Mouse (Mus musculus) heart, embryonic 12.5 days (tissue): ENCODE data around the gene Smc1b. TPM values are rescaled to one million over a fixed set of nuclear protein-coding genes. Genes with fewer than 3 reads are reported as not detected.

ENCODE experiments used
- ATAC-seq: fragments of 200-750 bp; cut with Nextera tagmentation; 2 replicates; pipeline ENCODE4 v1.8.0; 2017; ENCODE audit warnings: moderate TSS enrichment, moderate library complexity; ENCODE audit not compliant: insufficient number of reproducible peaks, low FRiP score
- H3K27ac ChIP-seq: fragments of 300-500 bp; sonication (generic); 2 replicates; pipeline ENCODE4 v1.5.1; 2016; ENCODE audit warnings: mild to moderate bottlenecking, moderate library complexity; ENCODE audit not compliant: poor library complexity, severe bottlenecking
- H3K27me3 ChIP-seq: fragments of 300-500 bp; sonication (generic); replicated peaks from 2 replicates; pipeline ENCODE4 v1.6.1; 2016; ENCODE audit warnings: mild to moderate bottlenecking, moderate library complexity
- H3K36me3 ChIP-seq: fragments of 300-500 bp; sonication (generic); 2 replicates; pipeline ENCODE4 v1.6.1; 2016; ENCODE audit warnings: mild to moderate bottlenecking, moderate library complexity
- H3K4me1 ChIP-seq: fragments of 300-500 bp; sonication (generic); replicated peaks from 2 replicates; pipeline ENCODE4 v1.6.1; 2016; ENCODE audit warnings: mild to moderate bottlenecking
- H3K4me2 ChIP-seq: fragments of 300-500 bp; sonication (generic); 2 replicates; pipeline ENCODE4 v1.6.1; 2016; ENCODE audit warnings: mild to moderate bottlenecking, moderate library complexity
- H3K4me3 ChIP-seq: fragments of 300-500 bp; sonication (generic); 2 replicates; pipeline ENCODE4 v1.5.1; 2016; ENCODE audit warnings: mild to moderate bottlenecking
- H3K9ac ChIP-seq: fragments of 300-500 bp; sonication (generic); 2 replicates; pipeline ENCODE4 v1.6.1; 2016; ENCODE audit warnings: mild to moderate bottlenecking, moderate library complexity
- H3K9me3 ChIP-seq: fragments of 300-500 bp; sonication (generic); replicated peaks from 2 replicates; pipeline ENCODE4 v1.6.1; 2016; ENCODE audit warnings: mild to moderate bottlenecking, moderate library complexity
- WGBS: fragments of 180-500 bp; shearing (Covaris S2); methylation state at CpG from one replicate; pipeline ENCODE4 v1.1.7; 2016; 5-methylcytosine and 5-hydroxymethylcytosine counted together
- polyA plus RNA-seq: library from polyadenylated mRNA; unstranded; fragments of >200 nt; fragmentation: Nextera tagmentation; extraction: Ambion mirVana; gene quantifications from 2 replicates; pipeline ENCODE4 v1.2.1, GENCODE M21; 2016

Smc1b gene
- polyA plus RNA-seq, 1 experiment from 2014 or later: 0.09 TPM

GRCm38 (mm10) chr15:85022211-85022610 lies 109.6 kb downstream of the Smc1b start:
- Histone ChIP-seq H3K9me3 (no peaks in the 10 kb centered on the region), H3K9ac (no peak overlapping the region), H3K4me3 (no peak overlapping the region), H3K36me3 (no peaks in the 10 kb centered on the region), H3K4me1 (peaks cover 1% of the 10 kb centered on the region; the same call in 1 of the 2 replicates), H3K27me3 (peaks cover 19% of the 10 kb centered on the region), H3K27ac (no peak overlapping the region), H3K4me2 (no peak overlapping the region)
- WGBS: 71% methylated on average over 4 of the region's 4 CpGs
- no peak for ATAC-seq

DNA sequence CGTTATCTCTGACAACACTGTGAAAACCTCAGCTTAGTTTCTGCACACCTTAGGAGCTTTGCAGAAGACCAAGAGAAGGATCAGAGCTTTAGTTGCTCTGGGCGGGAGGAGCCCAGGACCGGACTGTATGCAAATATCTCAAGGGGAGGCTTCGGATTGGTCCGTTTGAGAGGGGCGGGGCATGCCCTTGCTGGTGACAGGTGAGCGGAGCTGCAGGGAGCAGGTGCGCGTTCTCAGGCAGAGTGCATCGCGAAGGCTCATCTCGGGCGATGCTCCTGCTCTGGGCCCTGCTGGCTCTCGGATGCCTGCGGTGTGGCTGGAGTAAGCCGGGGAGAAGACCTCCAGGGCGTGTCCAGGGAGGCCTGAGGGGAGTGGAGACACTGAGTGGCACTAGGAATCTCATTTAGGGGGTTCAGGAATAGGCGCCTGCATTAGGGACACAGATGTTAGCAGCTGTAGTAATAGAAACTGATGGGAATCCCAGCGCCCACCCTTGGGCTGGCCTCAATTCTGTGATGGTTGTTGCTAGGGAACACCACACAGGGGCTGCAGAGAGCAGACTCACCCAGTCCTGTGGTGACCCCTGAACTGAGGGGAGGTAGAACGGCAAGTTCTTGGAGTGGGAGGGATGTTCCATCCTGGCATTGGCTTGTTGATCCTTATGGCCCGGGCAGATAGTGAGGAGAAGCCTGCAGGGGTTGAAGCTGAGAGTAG lies 114.7 kb downstream of the Smc1b start, which contains the start of gene Upk3a:
Upk3a (plus strand) TSS at position 191 of the 714 bp plus-strand sequence.
- H3K9ac ChIP-seq: no peak within 1 kb of the TSS
- WGBS: 9% methylated on average over 21 of the region's 21 CpGs
- peak within 1 kb of the TSS; percentile 33 for H3K4me2 ChIP-seq
- H3K36me3 ChIP-seq: no peaks in the 10 kb centered on the region
- H3K4me3 ChIP-seq: no peak within 1 kb of the TSS
- no peak within 1 kb of the TSS for H3K27ac ChIP-seq
- H3K9me3 ChIP-seq: no peaks in the 10 kb centered on the region
- ATAC-seq: no peak
- peaks cover 28% of the 10 kb centered on the region for H3K4me1 ChIP-seq
- H3K27me3 ChIP-seq: peaks cover 29% of the 10 kb centered on the region

GRCm38 (mm10) chr15:85015771-85016170 lies 116.0 kb downstream of the Smc1b start:
- H3K4me2 ChIP-seq: no peak overlapping the region
- H3K36me3 ChIP-seq: no peaks in the 10 kb centered on the region
- peaks cover 29% of the 10 kb centered on the region for H3K27me3 ChIP-seq
- H3K9me3 ChIP-seq: no peaks in the 10 kb centered on the region
- no peak overlapping the region for H3K27ac ChIP-seq
- no peak for ATAC-seq
- 57% methylated on average over 11 of the region's 11 CpGs for WGBS
- no peak overlapping the region for H3K4me3 ChIP-seq
- H3K4me1 ChIP-seq: peaks cover 33% of the 10 kb centered on the region
- H3K9ac ChIP-seq: no peak overlapping the region

Other genes with a start within 250 kb of the Smc1b start
- 0.35 and 0.43 TPM in 2 replicates for gene Gm29666, start 211.9 kb downstream of the Smc1b start, polyA plus RNA-seq
- 31.2 and 32.3 TPM in 2 replicates for gene Nup50, start 208.6 kb downstream of the Smc1b start, polyA plus RNA-seq
- 4.3 and 5.3 TPM in 2 replicates for gene 5031439G07Rik, start 143.4 kb downstream of the Smc1b start, polyA plus RNA-seq
- gene Upk3a, start 114.8 kb downstream of the Smc1b start, polyA plus RNA-seq: not detected in 2 replicates
- gene Fam118a, start 103.0 kb downstream of the Smc1b start, polyA plus RNA-seq: 17.6 and 18.8 TPM in 2 replicates
- gene Ribc2, start 114 bp upstream of the Smc1b start, polyA plus RNA-seq: 0.13 TPM in 1 of 2 replicates, not detected in the other
- gene Fbln1, start 74.0 kb upstream of the Smc1b start, polyA plus RNA-seq: 142 and 145 TPM in 2 replicates
- 240 and 241 TPM in 2 replicates for gene Atxn10, start 204.3 kb upstream of the Smc1b start, polyA plus RNA-seq